Mouse (Mus musculus) G1E (cell line): ENCODE measurements around the gene Maml3.

Source experiments
- CTCF ChIP-seq: IDR thresholded peaks from 2 replicates; pipeline ENCODE4 v1.5.1; 2012; ENCODE audit warnings: low read depth, low read length, inconsistent platforms, mixed read lengths
- GATA1 ChIP-seq: IDR thresholded peaks from 2 replicates; pipeline ENCODE4 v1.6.1; 2012; ENCODE audit warnings: borderline replicate concordance, low read length, inconsistent platforms, mixed read lengths
- GATA2 ChIP-seq: IDR thresholded peaks from 2 replicates; pipeline ENCODE4 v1.6.1; 2012; ENCODE audit warnings: low read depth, low read length, inconsistent platforms, borderline replicate concordance
- POLR2AphosphoS5 ChIP-seq: IDR thresholded peaks from 2 replicates; pipeline ENCODE4 v1.6.1; 2012; ENCODE audit warnings: low read depth, low read length, inconsistent platforms; ENCODE audit not compliant: insufficient replicate concordance
- TAL1 ChIP-seq: conservative IDR thresholded peaks from 2 replicates; pipeline ENCODE4 v1.6.1; 2012; ENCODE audit warnings: low read depth, low read length, inconsistent platforms, mixed read lengths

DNA sequence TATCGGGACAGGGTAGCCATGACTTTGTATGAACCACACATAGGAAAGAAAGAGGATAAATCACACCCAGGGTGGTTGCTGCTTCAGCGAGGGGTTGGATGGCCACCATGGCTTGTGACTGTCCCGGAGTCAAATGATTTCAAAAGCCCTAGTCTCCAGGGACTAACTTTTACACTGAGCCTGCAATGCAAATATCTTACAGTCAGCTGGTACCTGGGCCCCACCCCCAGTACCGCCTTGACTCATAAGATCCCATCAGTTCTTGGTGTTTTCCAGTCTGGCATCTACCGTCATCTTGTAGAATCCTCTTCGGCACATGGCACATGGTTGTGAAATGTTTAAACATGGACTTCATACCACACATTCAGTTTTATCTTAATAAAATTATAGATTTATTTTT is 419.3 kb downstream of the Maml3 start:
- TF ChIP-seq CTCF (no peak), POLR2AphosphoS5 (no peak), TAL1 (no peak), GATA1 (no peak), GATA2 (no peak)
